Mouse (Mus musculus): ENCODE results near the gene H2afx. TPM values are rescaled to one million over a fixed set of nuclear protein-coding genes. Genes with fewer than 3 reads are reported as not detected.

Gene H2afx
- polyA plus RNA-seq, 1 experiment: 860 TPM

DNA sequence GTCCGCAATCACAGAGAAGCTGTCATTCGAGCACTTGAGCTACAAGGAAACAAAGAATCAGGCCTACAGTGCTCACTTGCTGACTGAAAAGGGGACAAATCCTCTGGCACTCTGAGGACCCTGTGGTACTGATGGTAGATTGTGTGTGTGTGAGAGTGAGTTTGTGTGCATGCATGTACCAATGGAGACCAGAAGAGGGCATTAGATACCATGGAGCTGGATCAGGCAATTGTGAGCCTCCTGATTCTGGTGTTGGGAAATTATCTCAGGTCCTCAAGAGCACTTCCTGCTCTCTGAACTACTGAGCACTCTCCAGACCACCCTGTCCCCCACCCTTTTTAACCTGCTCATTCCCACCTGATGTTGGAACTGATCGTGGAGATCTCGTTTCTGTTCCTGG, 14.1 kb downstream of the H2afx start:
- no peak for TF ChIP-seq GATA1 (IDR thresholded peaks at IDR 0.05; ENCODE audit: low read length)

DNA sequence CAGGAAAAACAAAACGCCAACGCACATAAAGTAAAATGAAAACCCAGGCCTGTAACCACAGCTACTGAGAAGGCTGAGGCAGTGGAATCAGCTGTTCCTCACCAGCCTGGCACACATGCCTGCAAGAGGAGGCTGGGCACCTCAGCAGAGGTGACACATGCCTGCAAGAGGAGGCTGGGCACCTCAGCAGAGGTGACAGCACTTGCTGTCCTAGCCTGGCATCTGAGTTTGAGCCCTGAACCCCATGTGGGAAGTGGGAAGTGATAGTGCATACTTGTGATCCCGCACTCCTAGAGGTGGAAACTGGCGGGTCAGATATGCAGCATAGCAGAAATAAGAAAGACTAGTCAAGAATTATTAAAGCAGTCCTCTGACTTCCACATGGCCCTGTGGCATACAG, 16.9 kb downstream of the H2afx start:
- TF ChIP-seq GATA1 (IDR thresholded peaks at IDR 0.05; ENCODE audit: low read length): no peak

DNA sequence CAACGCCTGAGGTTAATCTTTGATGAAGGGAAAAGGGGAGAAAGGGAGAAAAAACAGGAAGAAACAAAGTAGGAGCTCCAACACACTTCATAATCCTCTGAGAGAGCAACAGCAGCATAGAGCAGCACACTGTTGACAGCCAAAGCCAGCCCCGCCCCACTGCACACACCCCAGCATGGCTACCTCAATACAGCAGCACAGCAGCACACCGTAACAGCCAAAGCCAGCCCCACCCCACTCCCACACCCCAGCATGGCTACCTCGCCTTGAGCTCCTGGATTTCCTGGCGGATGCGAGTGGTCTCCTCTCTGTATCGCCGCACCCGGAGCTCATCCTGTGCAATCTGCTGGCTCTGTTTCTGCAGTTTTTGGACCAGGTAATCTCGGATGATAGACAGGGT, 17.8 kb downstream of the H2afx start:
- no peak for TF ChIP-seq GATA1 (IDR thresholded peaks at IDR 0.05; ENCODE audit: low read length)

DNA sequence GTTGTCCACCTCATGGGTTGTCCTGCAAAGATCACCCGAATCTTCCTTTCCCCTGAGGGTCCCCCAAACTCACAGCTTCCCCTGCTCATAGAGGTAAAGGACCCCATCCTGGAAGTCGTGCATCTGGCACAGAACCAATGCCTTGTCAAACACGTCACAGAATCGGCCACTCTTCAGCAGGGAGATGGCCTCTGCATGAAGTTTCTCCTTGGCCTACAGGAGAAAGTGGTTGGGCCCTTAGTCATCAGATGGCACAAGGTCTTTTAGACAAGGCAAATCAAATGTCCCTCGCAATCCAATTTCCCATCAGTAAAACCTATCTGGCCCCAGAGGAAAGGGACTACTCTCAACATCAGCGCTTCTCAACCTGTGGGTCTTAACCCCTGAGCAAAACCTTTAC, 18.6 kb downstream of the H2afx start:
- TF ChIP-seq GATA1 (IDR thresholded peaks at IDR 0.05; ENCODE audit: low read length): no peak

DNA sequence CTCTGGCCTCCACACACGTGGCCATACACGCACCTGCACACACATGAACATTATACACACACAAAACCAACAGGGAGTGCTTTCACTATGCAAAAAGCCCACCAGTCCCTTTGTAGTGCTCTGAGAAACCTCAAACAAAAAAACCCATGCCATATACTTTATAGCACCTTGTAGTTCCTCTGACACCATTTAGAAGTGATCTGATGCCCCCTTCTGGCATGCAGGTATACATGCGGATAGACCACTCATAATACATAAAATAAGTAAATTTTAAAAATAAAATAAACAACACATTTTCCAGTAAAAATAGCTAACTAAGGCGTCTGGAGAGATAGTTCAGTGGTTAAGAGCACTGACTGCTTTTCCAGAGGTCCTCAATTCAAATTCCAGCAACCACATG, 22.7 kb downstream of the H2afx start:
- no peak for TF ChIP-seq GATA1 (IDR thresholded peaks at IDR 0.05; ENCODE audit: low read length)

DNA sequence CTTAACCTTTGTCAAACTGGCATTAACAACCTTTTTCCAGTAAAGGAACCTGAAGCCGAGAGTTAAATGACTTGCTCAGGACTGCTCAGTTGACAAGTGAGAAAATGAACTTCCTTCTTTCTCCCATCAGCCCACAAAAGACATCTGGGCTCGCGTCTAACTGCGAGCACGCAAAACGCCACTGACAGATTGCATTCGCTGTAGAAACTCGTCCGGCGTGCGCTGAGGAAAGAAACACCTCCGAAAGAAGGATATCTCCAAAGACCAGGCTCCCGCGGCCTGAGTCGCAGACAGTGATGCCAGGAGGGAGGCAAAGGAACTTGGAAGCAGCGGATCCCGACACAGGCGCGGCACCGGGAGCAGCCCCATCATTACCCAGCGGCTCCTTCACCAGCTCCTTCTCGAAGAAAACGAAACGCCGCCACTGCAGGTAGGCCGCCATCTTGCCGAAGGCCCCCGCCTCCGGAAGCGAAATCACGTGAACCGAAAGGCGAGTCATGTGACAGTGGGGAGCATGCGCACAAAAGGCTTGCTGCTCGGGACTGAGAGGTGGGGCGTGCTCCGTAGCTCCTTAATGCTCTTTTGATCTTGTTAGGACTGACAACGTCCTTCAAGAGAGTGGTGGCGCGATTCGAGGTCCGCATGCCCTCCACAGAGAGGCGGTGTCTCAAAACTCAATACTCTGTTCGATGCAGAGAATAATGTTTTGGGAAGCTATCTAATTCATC, 26.9 kb downstream of the H2afx start, which contains the start of gene Vps11:
Gene Vps11 (minus strand): TSS at position 481 of the 728 bp plus-strand sequence.
- no peak for TF ChIP-seq GATA1 (IDR thresholded peaks at IDR 0.05; ENCODE audit: low read length)

DNA sequence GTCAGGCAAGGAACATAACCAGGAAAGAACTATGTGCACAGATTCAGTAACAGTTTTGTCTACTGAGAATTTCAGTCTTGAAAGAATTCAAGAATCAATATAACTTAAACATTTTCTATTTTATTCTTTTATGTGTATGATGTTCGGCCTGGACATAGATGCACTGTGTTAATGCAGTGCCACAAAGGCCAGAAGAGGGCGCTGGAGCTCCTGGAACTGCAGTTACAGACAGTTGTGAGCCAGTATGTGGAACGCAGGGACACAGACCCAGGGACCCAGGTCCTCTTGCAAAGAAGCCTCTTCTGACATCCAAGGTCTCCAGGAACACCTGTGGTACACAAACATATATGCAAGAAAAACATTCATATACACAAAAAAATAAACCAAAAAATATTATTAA, 30.0 kb downstream of the H2afx start:
- TF ChIP-seq GATA1 (IDR thresholded peaks at IDR 0.05; ENCODE audit: low read length): no peak

DNA sequence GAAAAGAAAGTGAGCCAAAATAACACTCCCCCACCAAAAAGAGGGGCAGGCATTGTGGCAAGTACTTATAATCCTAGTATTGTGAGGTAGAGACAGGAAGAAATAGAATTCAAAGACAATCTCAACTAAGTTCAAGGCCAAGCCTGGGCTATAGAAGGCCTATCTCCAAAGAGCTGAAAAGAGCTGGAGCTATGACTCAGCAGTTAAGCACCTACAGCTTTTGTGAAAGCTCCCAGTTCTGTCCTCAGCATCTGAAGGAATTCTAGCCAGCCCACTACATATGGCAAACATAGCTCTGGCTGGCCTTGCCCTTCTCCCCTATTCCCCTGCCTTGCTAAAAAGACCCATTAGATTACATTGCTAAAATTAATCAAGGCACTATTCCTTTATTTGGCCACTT, 38.9 kb downstream of the H2afx start:
- no peak for TF ChIP-seq GATA1 (IDR thresholded peaks at IDR 0.05; ENCODE audit: low read length)

DNA sequence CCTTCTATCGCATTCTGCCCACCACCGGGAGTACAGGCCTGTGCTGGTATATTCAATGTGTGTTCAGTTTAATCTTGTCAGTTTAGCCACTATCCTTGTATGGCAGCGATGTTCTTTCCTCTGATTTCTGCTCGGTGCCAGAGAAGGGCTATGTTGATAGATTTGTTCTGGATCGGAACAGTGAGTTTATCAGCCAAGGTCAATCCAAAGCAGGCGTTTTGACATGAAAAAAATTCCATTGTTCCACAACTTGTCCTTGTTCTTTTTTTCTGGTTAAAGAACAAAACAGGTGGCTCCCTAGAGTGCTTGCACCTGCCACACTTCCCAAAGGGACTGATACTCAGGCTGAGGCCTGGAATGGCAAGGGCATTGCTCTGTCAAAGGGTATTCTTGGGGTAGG, 41.6 kb downstream of the H2afx start:
- no peak for TF ChIP-seq GATA1 (IDR thresholded peaks at IDR 0.05; ENCODE audit: low read length)

DNA sequence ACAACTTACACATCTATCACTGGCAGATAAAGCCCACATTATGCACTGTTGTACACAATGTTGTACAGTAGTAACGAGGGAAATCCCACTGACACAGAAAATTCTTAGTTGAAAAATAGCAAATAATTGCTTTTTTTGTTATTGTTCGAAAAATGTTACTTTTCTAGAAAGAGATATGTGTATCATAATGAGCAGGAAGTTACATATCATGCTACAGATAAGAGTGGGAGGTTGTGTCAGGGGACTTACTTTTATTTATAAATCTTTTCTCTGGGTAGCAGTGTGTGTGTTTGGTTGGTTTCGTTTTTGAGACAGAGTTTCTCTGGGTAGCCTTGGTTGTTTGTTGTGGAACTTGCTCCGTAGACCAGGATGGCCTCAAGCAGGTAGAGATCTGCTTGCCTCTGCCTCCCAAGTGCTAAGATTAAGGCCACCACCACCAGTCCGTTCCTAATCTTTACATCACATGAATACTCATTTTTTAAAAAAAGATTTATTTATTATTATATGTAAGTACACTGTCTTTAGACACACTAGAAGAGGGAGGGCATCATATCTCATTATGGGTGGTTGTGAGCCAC, 43.7 kb downstream of the H2afx start:
- TF ChIP-seq GATA1 (IDR thresholded peaks at IDR 0.05; ENCODE audit: low read length): no peak

DNA sequence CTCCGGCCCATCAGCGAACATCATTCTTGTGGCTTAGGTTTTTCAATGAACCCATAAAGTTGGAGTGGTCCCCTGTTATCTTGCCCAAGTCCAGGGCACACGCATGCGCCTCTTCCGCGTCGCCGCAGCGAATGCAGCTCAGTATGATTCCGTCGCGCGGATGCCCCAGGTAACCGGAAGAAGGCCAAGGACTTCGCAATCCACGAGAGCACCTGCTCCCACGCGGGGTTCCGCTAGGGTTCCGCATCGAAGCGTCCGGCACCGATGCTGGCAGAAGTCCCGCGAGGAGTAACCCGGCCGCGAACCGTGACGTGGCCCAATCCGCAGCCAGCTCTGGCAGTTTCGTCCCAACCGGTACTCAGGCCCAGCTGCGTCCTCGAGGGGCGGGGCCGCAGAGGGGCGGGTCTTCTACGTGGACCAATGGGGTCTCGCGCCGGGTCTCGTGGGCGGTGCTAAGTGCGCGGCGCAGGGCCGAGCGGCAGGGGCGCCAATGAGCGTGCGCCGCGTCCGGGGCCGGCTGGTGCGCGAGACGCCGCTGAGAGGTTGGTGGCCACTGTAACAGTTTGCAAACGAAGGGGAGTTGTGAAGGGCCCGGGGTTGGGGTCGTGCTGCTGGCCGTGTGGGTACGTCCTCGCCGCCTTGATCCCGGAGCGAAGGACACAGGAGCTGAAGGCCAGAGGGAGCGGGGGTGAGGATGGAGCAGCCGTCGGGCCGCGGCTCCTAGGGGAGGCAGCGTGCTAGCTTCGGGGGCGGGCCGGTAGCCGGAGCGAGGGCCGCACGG, 44.8 kb downstream of the H2afx start, which contains the start of gene Hyou1:
Gene Hyou1 (plus strand): TSS at position 437 of the 781 bp plus-strand sequence.
- no peak for TF ChIP-seq GATA1 (IDR thresholded peaks at IDR 0.05; ENCODE audit: low read length)

DNA sequence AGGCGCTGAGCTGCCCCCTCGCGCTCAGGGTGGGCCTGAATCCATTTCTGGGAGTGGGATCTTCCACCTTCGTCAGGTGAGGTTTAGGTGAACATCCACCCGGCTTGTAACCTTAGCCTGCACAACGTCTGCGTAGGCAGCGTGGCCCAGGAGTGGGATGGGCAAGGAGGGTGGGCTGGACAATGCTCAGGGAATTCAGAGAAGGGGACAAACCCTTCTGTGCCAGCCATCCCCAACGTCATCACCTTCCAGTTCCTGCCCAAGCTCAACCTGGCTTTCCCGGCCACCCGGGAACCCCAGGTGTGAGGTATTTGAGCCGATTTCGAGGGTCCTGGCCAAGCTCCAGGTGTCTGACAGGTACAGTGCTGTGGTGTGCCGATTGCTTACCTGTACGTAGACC, 45.4 kb downstream of the H2afx start:
- TF ChIP-seq GATA1 (IDR thresholded peaks at IDR 0.05; ENCODE audit: low read length): no peak

DNA sequence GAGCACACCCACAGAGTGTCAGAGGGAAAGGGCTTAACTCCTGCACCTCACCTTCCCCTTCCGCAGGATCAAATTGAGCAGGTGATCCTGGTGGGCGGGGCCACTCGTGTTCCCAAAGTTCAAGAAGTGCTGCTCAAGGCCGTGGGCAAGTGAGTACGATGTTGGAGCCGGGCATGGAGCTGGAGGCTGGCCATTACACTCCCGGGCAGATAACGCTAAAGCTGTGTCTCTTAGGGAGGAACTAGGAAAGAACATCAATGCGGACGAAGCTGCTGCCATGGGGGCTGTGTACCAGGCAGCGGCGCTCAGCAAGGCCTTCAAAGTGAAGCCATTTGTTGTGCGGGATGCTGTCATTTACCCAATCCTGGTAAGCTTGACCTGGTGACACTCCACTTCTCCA, 50.1 kb downstream of the H2afx start:
- TF ChIP-seq GATA1 (IDR thresholded peaks at IDR 0.05; ENCODE audit: low read length): no peak

Other genes with a start within 250 kb of the H2afx start
- gene Mfrp, start 233.0 kb upstream of the H2afx start, polyA plus RNA-seq (2012): not detected in 2 replicates
- not detected in 2 replicates for gene C1qtnf5, start 227.4 kb upstream of the H2afx start, polyA plus RNA-seq (2012)
- gene Gm49380, start 221.2 kb upstream of the H2afx start, polyA plus RNA-seq (2012): not detected in 2 replicates
- 36.9 and 44.7 TPM in 2 replicates for gene Rnf26, start 221.2 kb upstream of the H2afx start, polyA plus RNA-seq (2012)
- not detected in 2 replicates for gene Mcam, start 200.2 kb upstream of the H2afx start, polyA plus RNA-seq (2012)
- 15.4 and 18.5 TPM in 2 replicates for gene Cbl, start 100.6 kb upstream of the H2afx start, polyA plus RNA-seq (2012)
- gene Ccdc153, start 94.0 kb upstream of the H2afx start, polyA plus RNA-seq (2012): not detected in 2 replicates
- not detected in 2 replicates for gene Pdzd3, start 83.2 kb upstream of the H2afx start, polyA plus RNA-seq (2012)
- 0.02 TPM in 1 of 2 replicates, not detected in the other for gene Nlrx1, start 66.1 kb upstream of the H2afx start, polyA plus RNA-seq (2012)
- gene Abcg4, start 46.1 kb upstream of the H2afx start, polyA plus RNA-seq (2012): 15.6 and 18.4 TPM in 2 replicates
- gene Hinfp, start 29.0 kb upstream of the H2afx start, polyA plus RNA-seq (2012): 3.5 and 8.9 TPM in 2 replicates
- 42.9 and 52.2 TPM in 2 replicates for gene C2cd2l, start 14.4 kb upstream of the H2afx start, polyA plus RNA-seq (2012)
- gene Dpagt1, start 8.7 kb upstream of the H2afx start, polyA plus RNA-seq (2012): 7.7 and 9.9 TPM in 2 replicates
- 139 and 142 TPM in 2 replicates for gene Hmbs, start 9.5 kb downstream of the H2afx start, polyA plus RNA-seq (2012)
- gene Vps11, start 27.0 kb downstream of the H2afx start, polyA plus RNA-seq (2012): 6.0 and 8.8 TPM in 2 replicates
- gene Hyou1, start 44.8 kb downstream of the H2afx start, polyA plus RNA-seq (2012): 28.0 and 36.3 TPM in 2 replicates
- 17.1 and 21.2 TPM in 2 replicates for gene Slc37a4, start 62.2 kb downstream of the H2afx start, polyA plus RNA-seq (2012)
- 151 and 177 TPM in 2 replicates for gene Rps25, start 72.4 kb downstream of the H2afx start, polyA plus RNA-seq (2012)
- 7.9 and 13.5 TPM in 2 replicates for gene Trappc4, start 72.9 kb downstream of the H2afx start, polyA plus RNA-seq (2012)
- gene Ccdc84, start 83.9 kb downstream of the H2afx start, polyA plus RNA-seq (2012): 8.0 and 11.8 TPM in 2 replicates
- gene Foxr1, start 106.4 kb downstream of the H2afx start, polyA plus RNA-seq (2012): not detected in 2 replicates
- gene Upk2, start 120.3 kb downstream of the H2afx start, polyA plus RNA-seq (2012): not detected in 2 replicates
- gene Bcl9l, start 148.1 kb downstream of the H2afx start, polyA plus RNA-seq (2012): 0.10 and 0.19 TPM in 2 replicates
- not detected in 2 replicates for gene Cxcr5, start 227.2 kb downstream of the H2afx start, polyA plus RNA-seq (2012)

Measured in G1E-ER4 (cell line).